Mouse (Mus musculus) Patski (cell line): ENCODE measurements around the gene Flad1. TPM values are rescaled to one million over a fixed set of nuclear protein-coding genes. Genes with fewer than 3 reads are reported as not detected.

Experiments used
- ATAC-seq: fragments of 100-300 bp; one replicate; pipeline ENCODE4 v1.8.0; 2021
- CTCF ChIA-PET: fragments of 350-600 bp; sonication (Branson Sonifier 250); formaldehyde crosslinking; loops from one replicate; lab custom pipeline; 2022; ENCODE audit warnings: inconsistent platforms; lab: Charles Lee
- POLR2A ChIA-PET: fragments of 350-600 bp; sonication (Branson Sonifier 250); formaldehyde crosslinking; loops from one replicate; lab custom pipeline; 2022; ENCODE audit warnings: antibody characterized with exemption, inconsistent platforms; lab: Charles Lee
- DNase-seq: peaks from one replicate; pipeline ENCODE4 v3.0.0-alpha.2; 2011; ENCODE audit warnings: low read depth, low spot score
- H3K27me3 ChIP-seq: fragments of 371-371 bp; one replicate; pipeline ENCODE4 v1.5.1; 2021
- CTCF ChIP-seq: fragments of 100-300 bp; IDR thresholded peaks from one replicate; pipeline ENCODE4 v1.5.1; 2021
- in situ Hi-C: fragments of 300-500 bp; cut with MboI; formaldehyde crosslinking; loops from 3 replicates; pipeline ENCODE4 v1.11.1; 2018; ENCODE audit warnings: low pct_unique_long_range_greater_than_20kb, mixed read lengths
- polyA plus RNA-seq: library from polyadenylated mRNA; unstranded; gene quantifications from one replicate; pipeline ENCODE4 v1.2.3, GENCODE M21; 2021

The Flad1 gene
- 40.6 TPM for polyA plus RNA-seq

- in situ Hi-C loops: no loop called here
- H3K27me3 ChIP-seq: no peaks in the 10 kb centered on the region
- TF ChIP-seq CTCF: no peak
- POLR2A ChIA-PET: interaction anchor here (0.6 to 3.5 kb wide), 3 partner anchors 9 to 21 kb away, joined by 3 to 17 read pairs (median 4); partner anchors contain the start of genes Lenep and Zbtb7b
- CTCF ChIA-PET: interaction anchor here (0.6 to 1.7 kb wide), 5 partner anchors 9 to 93 kb away, joined by 3 to 9 read pairs (median 4); no protein-coding TSS in a partner anchor
- peak; percentile 100 for DNase-seq
- ATAC-seq: peak; percentile 97
Observed at GRCm38 (mm10) chr3:89411490-89412393, at the start of gene Flad1. Gene Flad1, minus strand, starts transcription at chr3:89411870.

- ChIA-PET CTCF (interaction anchor here (0.7 to 4.8 kb wide), 12 partner anchors 9 to 120 kb away, joined by 3 to 22 read pairs (median 4); partner anchors contain the start of gene Pbxip1), POLR2A (interaction anchor here (0.5 to 2.8 kb wide), 7 partner anchors 22 to 1504 kb away, joined by 3 to 9 read pairs (median 4); partner anchors contain the start of gene Pbxip1)
- H3K27me3 ChIP-seq: no peaks in the 10 kb centered on the region
- TF ChIP-seq CTCF: no peak
- DNase-seq (peak; percentile 57), ATAC-seq (peak; percentile 36)
- in situ Hi-C loops: no loop called here
Observed at GRCm38 (mm10) chr3:89458965-89459807, 47.5 kb upstream of the Flad1 start.

- ATAC-seq (no peak), DNase-seq (no peak)
- no peaks in the 10 kb centered on the region for H3K27me3 ChIP-seq
- CTCF ChIA-PET: interaction anchor here (0.8 to 4.8 kb wide), 11 partner anchors 9 to 62 kb away, joined by 3 to 22 read pairs (median 4); partner anchors contain the start of gene Pbxip1
- POLR2A ChIA-PET: interaction anchor here (1.0 to 2.8 kb wide), 5 partner anchors 22 to 50 kb away, joined by 3 to 9 read pairs (median 6); partner anchors contain the start of gene Pbxip1
- no peak for TF ChIP-seq CTCF
- in situ Hi-C loops: no loop called here
Observed at GRCm38 (mm10) chr3:89458372-89458964, 46.8 kb upstream of the Flad1 start.

- no peak for DNase-seq
- H3K27me3 ChIP-seq: no peaks in the 10 kb centered on the region
- ATAC-seq: peak; percentile 68
- in situ Hi-C loops: no loop called here
- CTCF ChIA-PET: interaction anchor here (0.6 to 4.8 kb wide), 24 partner anchors 9 to 315 kb away, joined by 3 to 23 read pairs (median 4); partner anchors contain the start of genes Adam15, Flad1, Pbxip1 and Pygo2
- no peak for TF ChIP-seq CTCF
- POLR2A ChIA-PET: interaction anchor here (1.5 kb wide), 1 partner anchor 16 kb away, joined by 5 read pairs; no protein-coding TSS in a partner anchor
Observed at GRCm38 (mm10) chr3:89456726-89457665, 45.3 kb upstream of the Flad1 start.

- DNase-seq: no peak
- CTCF ChIA-PET: interaction anchor here (0.9 to 3.4 kb wide), 15 partner anchors 8 to 316 kb away, joined by 3 to 23 read pairs (median 6); partner anchors contain the start of genes Adam15 and Pbxip1
- in situ Hi-C loops: no loop called here
- no peaks in the 10 kb centered on the region for H3K27me3 ChIP-seq
- no peak for ATAC-seq
- TF ChIP-seq CTCF: no peak
- POLR2A ChIA-PET: interaction anchor here (0.6 to 0.8 kb wide), 3 partner anchors 18 to 64 kb away, joined by 3 to 7 read pairs (median 4); no protein-coding TSS in a partner anchor
Observed at GRCm38 (mm10) chr3:89455786-89456285, 44.2 kb upstream of the Flad1 start.

- ChIA-PET CTCF (interaction anchor here (1.1 to 3.4 kb wide), 3 partner anchors 30 to 58 kb away, joined by 3 to 23 read pairs (median 5); no protein-coding TSS in a partner anchor), POLR2A (interaction anchor here (0.8 kb wide), 1 partner anchor 104 kb away, joined by 4 read pairs; no protein-coding TSS in a partner anchor)
- ATAC-seq (no peak), DNase-seq (no peak)
- in situ Hi-C loops: no loop called here
- H3K27me3 ChIP-seq: no peaks in the 10 kb centered on the region
- TF ChIP-seq CTCF: no peak
Observed at GRCm38 (mm10) chr3:89454401-89455177, 42.9 kb upstream of the Flad1 start, which contains the start of gene Pmvk. Gene Pmvk, plus strand, starts transcription at chr3:89454541.

- no peak for ATAC-seq
- POLR2A ChIA-PET: no interaction called here
- DNase-seq: no peak
- H3K27me3 ChIP-seq: no peaks in the 10 kb centered on the region
- CTCF ChIA-PET: interaction anchor here (5.1 kb wide), 1 partner anchor 14 kb away, joined by 30 read pairs; the partner anchor contains the start of gene Pbxip1
- TF ChIP-seq CTCF: no peak
- in situ Hi-C loops: no loop called here
Observed at GRCm38 (mm10) chr3:89451916-89452315, 40.2 kb upstream of the Flad1 start.

- ATAC-seq (no peak), DNase-seq (no peak)
- ChIA-PET POLR2A (interaction anchor here (0.6 to 1.7 kb wide), 3 partner anchors 10 to 30 kb away, joined by 3 to 5 read pairs (median 3); no protein-coding TSS in a partner anchor), CTCF (interaction anchor here (0.6 to 5.1 kb wide), 16 partner anchors 9 to 113 kb away, joined by 3 to 30 read pairs (median 4); partner anchors contain the start of gene Pbxip1)
- no peaks in the 10 kb centered on the region for H3K27me3 ChIP-seq
- no peak for TF ChIP-seq CTCF
- in situ Hi-C loops: no loop called here
Observed at GRCm38 (mm10) chr3:89449541-89449940, 37.9 kb upstream of the Flad1 start.
